Mouse (Mus musculus): ENCODE results near the gene Gm36176. TPM values are rescaled to one million over a fixed set of nuclear protein-coding genes. Genes with fewer than 3 reads are reported as not detected.

Gene Gm36176
- total and polyA plus RNA-seq, 3 experiments, result not detected

GRCm38 (mm10) chr10:77864762-77865143 is 18.1 kb downstream of the Gm36176 start:
- Histone ChIP-seq H3K4me3 (no peak overlapping the region), H3K4me1 (ENCODE audit: control insufficient read depth, insufficient read depth, low read length) (no peaks in the 10 kb centered on the region), H3K9ac (ENCODE audit: low read depth, low read length) (no peak overlapping the region), H3K27me3 (ENCODE audit: control insufficient read depth, insufficient read depth, low read length) (no peaks in the 10 kb centered on the region), H3K27ac (no peak overlapping the region), H3K36me3 (ENCODE audit: control insufficient read depth, insufficient read depth, low read length) (no peaks in the 10 kb centered on the region), H3K79me2 (replicated peaks; ENCODE audit: control insufficient read depth, insufficient read depth, low read length) (no peaks in the 10 kb centered on the region)
- DNase-seq, result no peak
- intact Hi-C loops (cut with DNase I), result no loop called here
- no peak for TF ChIP-seq CTCF (IDR thresholded peaks at IDR 0.05)
- TF ChIP-seq POLR2A (IDR thresholded peaks at IDR 0.05; ENCODE audit: insufficient read depth, low read depth, low read length), result no peak
- TF ChIP-seq EP300 (IDR thresholded peaks at IDR 0.05; ENCODE audit: insufficient read depth, low read depth, low read length), result no peak
- 32% methylated on average over 11 of the region's 11 CpGs for WGBS

- intact Hi-C loops (cut with DNase I), result no loop called here
- H3K79me2 ChIP-seq (replicated peaks; ENCODE audit: control insufficient read depth, insufficient read depth, low read length), result no peaks in the 10 kb centered on the region
- TF ChIP-seq CTCF (IDR thresholded peaks at IDR 0.05) (no peak), EP300 (IDR thresholded peaks at IDR 0.05; ENCODE audit: insufficient read depth, low read depth, low read length) (no peak), POLR2A (IDR thresholded peaks at IDR 0.05; ENCODE audit: insufficient read depth, low read depth, low read length) (no peak)
- H3K27me3 ChIP-seq (ENCODE audit: control insufficient read depth, insufficient read depth, low read length), result no peaks in the 10 kb centered on the region
- H3K9ac ChIP-seq (ENCODE audit: low read depth, low read length), result no peak overlapping the region
- WGBS, result 0% methylated on average over 1 of the region's 1 CpGs
- H3K4me1 ChIP-seq (ENCODE audit: control insufficient read depth, insufficient read depth, low read length), result no peaks in the 10 kb centered on the region
- H3K27ac ChIP-seq, result no peak overlapping the region
- H3K4me3 ChIP-seq, result no peak overlapping the region
- DNase-seq, result no peak
- H3K36me3 ChIP-seq (ENCODE audit: control insufficient read depth, insufficient read depth, low read length), result no peaks in the 10 kb centered on the region
Observed at GRCm38 (mm10) chr10:77867546-77867945, 20.9 kb downstream of the Gm36176 start.

- intact Hi-C loops (cut with DNase I), result no loop called here
- H3K36me3 ChIP-seq (ENCODE audit: control insufficient read depth, insufficient read depth, low read length), result no peaks in the 10 kb centered on the region
- 73% methylated on average over 7 of the region's 7 CpGs for WGBS
Observed at GRCm38 (mm10) chr10:77869651-77870050, 23.0 kb downstream of the Gm36176 start.

GRCm38 (mm10) chr10:77878985-77879384 is 32.4 kb downstream of the Gm36176 start:
- DNase-seq, result peak; percentile 24 to 45
- Histone ChIP-seq H3K4me1 (ENCODE audit: control insufficient read depth, insufficient read depth, low read length) (no peaks in the 10 kb centered on the region), H3K36me3 (ENCODE audit: control insufficient read depth, insufficient read depth, low read length) (no peaks in the 10 kb centered on the region), H3K9ac (ENCODE audit: low read depth, low read length) (no peak overlapping the region), H3K4me3 (no peak overlapping the region), H3K79me2 (replicated peaks; ENCODE audit: control insufficient read depth, insufficient read depth, low read length) (no peaks in the 10 kb centered on the region), H3K27me3 (ENCODE audit: control insufficient read depth, insufficient read depth, low read length) (no peaks in the 10 kb centered on the region), H3K27ac (no peak overlapping the region)
- WGBS, result 60% methylated on average over 6 of the region's 6 CpGs
- TF ChIP-seq EP300 (IDR thresholded peaks at IDR 0.05; ENCODE audit: insufficient read depth, low read depth, low read length) (no peak), POLR2A (IDR thresholded peaks at IDR 0.05; ENCODE audit: insufficient read depth, low read depth, low read length) (no peak), CTCF (IDR thresholded peaks at IDR 0.05) (peak; percentile 73)
- intact Hi-C loops (cut with DNase I), result loop anchor here (1.0 to 5.0 kb wide), 3 partner anchors 150 to 362 kb away; partner anchors contain the start of gene Fam207a

More at GRCm38 (mm10) chr10:77869651-77870050, 23.0 kb downstream of the Gm36176 start:
- H3K9ac ChIP-seq (ENCODE audit: low read depth, low read length), result no peak overlapping the region
- no peaks in the 10 kb centered on the region for H3K79me2 ChIP-seq (replicated peaks; ENCODE audit: control insufficient read depth, insufficient read depth, low read length)
- no peak for TF ChIP-seq POLR2A (IDR thresholded peaks at IDR 0.05; ENCODE audit: insufficient read depth, low read depth, low read length)
- TF ChIP-seq CTCF (IDR thresholded peaks at IDR 0.05), result no peak
- no peak for TF ChIP-seq EP300 (IDR thresholded peaks at IDR 0.05; ENCODE audit: insufficient read depth, low read depth, low read length)
- no peak overlapping the region for H3K4me3 ChIP-seq
- no peak for DNase-seq
- H3K27ac ChIP-seq, result no peak overlapping the region
- H3K27me3 ChIP-seq (ENCODE audit: control insufficient read depth, insufficient read depth, low read length), result no peaks in the 10 kb centered on the region
- H3K4me1 ChIP-seq (ENCODE audit: control insufficient read depth, insufficient read depth, low read length), result no peaks in the 10 kb centered on the region

GRCm38 (mm10) chr10:77880305-77880704 is 33.7 kb downstream of the Gm36176 start:
- WGBS, result 53% methylated on average over 3 of the region's 3 CpGs
- Histone ChIP-seq H3K4me1 (ENCODE audit: control insufficient read depth, insufficient read depth, low read length) (no peaks in the 10 kb centered on the region), H3K4me3 (no peak overlapping the region), H3K9ac (ENCODE audit: low read depth, low read length) (no peak overlapping the region), H3K27ac (no peak overlapping the region), H3K27me3 (ENCODE audit: control insufficient read depth, insufficient read depth, low read length) (no peaks in the 10 kb centered on the region), H3K36me3 (ENCODE audit: control insufficient read depth, insufficient read depth, low read length) (no peaks in the 10 kb centered on the region), H3K79me2 (replicated peaks; ENCODE audit: control insufficient read depth, insufficient read depth, low read length) (no peaks in the 10 kb centered on the region)
- DNase-seq, result no peak
- intact Hi-C loops (cut with DNase I), result no loop called here
- TF ChIP-seq CTCF (IDR thresholded peaks at IDR 0.05) (no peak), EP300 (IDR thresholded peaks at IDR 0.05; ENCODE audit: insufficient read depth, low read depth, low read length) (no peak), POLR2A (IDR thresholded peaks at IDR 0.05; ENCODE audit: insufficient read depth, low read depth, low read length) (no peak)

GRCm38 (mm10) chr10:77882553-77882952 is 36.0 kb downstream of the Gm36176 start:
- no peaks in the 10 kb centered on the region for H3K36me3 ChIP-seq (ENCODE audit: control insufficient read depth, insufficient read depth, low read length)
- H3K9ac ChIP-seq (ENCODE audit: low read depth, low read length), result no peak overlapping the region
- 81% methylated on average over 5 of the region's 5 CpGs for WGBS
- no peak overlapping the region for H3K27ac ChIP-seq
- intact Hi-C loops (cut with DNase I), result no loop called here
- TF ChIP-seq POLR2A (IDR thresholded peaks at IDR 0.05; ENCODE audit: insufficient read depth, low read depth, low read length), result no peak
- TF ChIP-seq CTCF (IDR thresholded peaks at IDR 0.05), result peak; percentile 44
- no peaks in the 10 kb centered on the region for H3K79me2 ChIP-seq (replicated peaks; ENCODE audit: control insufficient read depth, insufficient read depth, low read length)
- no peaks in the 10 kb centered on the region for H3K4me1 ChIP-seq (ENCODE audit: control insufficient read depth, insufficient read depth, low read length)
- H3K4me3 ChIP-seq, result no peak overlapping the region
- DNase-seq, result no peak
- no peaks in the 10 kb centered on the region for H3K27me3 ChIP-seq (ENCODE audit: control insufficient read depth, insufficient read depth, low read length)

Measured in heart, adult 2 months (tissue).